Mouse (Mus musculus) frontal cortex, postnatal 36 days (tissue): ENCODE data around the gene Gria1.

Experiments used
- DNase-seq, 2 experiments: peaks; one replicate each; pipeline ENCODE4 v3.0.0; 2022; ENCODE audit warnings: low spot score in 2 of 2

Gene Gria1

DNA sequence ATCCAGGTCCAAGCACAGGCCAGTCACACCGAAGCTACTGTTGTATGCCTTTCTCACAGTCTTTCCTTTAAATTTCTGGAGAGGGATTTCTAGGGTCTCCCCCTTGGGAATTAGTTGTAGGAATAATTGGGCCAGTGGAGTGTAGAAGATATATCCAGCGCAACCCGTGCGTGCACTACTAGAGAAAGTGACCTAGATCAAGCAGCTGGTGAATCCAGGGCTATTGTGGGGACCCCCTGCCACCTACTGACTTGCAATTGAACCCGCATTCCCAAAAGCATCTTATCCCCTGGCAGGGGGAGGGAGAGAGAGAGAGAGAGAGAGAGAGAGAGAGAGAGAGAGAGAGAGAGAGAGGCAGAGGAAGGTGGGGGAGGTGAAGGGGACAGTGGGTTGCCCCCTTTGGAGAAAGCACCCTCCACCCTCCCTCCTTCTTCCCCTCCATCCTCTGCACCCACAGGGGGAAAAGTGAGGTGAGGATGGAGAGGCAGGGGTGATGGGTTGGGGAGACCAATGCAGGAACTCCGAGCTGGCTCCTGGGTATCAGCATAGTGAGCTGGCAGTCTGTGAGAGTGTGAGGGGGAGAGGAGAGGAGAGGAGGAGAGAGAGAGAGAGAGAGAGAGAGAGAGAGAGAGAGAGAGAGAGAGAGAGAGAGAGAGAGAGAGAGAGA, at the start of gene Gria1:
Gene Gria1, plus strand, starts transcription at position 364 of the 667 bp plus-strand sequence.
- no peak for DNase-seq

GRCm38 (mm10) chr11:56961751-56962150, 49.4 kb upstream of the Gria1 start:
- no peak for DNase-seq

DNA sequence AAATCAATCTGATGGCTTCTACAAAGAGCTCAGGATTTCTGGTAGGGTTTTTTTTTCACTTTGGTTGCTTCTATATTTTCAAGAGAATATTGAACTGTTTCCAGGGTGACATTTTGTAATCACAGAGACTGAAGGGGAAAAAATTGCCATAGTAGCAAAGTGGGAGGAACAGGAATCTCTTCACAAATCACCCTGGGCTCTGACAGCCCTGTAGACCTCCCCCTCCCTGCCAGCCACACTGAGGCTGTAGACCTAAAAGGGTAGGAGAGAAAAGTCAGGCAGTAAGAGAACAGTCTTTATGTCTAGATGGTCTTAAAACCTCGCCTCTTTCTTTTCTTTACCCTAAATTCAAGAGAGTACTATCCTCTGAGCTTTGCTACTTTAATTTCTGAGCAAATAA, 38.4 kb upstream of the Gria1 start:
- DNase-seq, result peak in 1 of 2 experiments; percentile 8

- DNase-seq, result no peak
Observed at GRCm38 (mm10) chr11:56984321-56985000, 26.7 kb upstream of the Gria1 start.

DNA sequence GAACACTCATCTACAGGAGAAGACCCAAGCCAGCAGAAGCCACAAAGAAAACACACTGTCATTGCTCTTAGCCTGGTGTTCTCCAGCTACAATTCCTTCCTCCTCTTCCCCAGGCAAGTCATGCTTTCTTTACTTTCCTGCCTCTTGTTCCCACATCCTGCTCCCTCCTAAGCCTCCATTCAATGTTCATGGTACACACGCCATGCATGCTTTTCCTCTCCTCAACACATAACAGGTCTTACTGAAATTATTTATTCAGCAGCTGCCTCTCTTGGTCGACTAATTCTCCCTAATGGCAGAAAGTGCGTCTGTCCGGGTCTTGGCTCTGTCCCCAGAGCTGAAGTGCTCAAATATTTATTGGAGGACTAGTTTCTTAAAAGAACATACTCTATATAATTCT, 25.7 kb upstream of the Gria1 start:
- no peak for DNase-seq

- no peak for DNase-seq
Observed at GRCm38 (mm10) chr11:56999601-57000001, 11.6 kb upstream of the Gria1 start.

DNA sequence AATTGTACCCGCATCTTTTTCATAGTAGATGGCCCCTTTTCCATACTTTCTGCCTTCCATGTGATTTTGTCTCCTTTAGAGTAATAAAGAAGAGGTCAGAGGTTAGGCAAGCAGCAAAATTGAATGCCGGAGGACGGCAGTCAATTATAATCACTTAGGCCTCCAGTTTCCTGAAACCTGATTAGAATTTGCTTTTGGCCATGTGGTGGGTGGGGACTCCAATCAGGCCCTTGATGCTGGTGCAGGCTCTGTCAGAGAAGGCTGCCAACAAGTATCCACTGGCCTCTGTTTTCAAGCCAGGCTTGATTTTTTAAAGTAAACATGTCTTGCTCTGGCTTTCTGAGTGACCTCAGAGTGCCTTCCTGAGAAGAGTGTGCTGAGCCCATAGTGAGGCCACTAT, 6.6 kb upstream of the Gria1 start:
- DNase-seq, result no peak

DNA sequence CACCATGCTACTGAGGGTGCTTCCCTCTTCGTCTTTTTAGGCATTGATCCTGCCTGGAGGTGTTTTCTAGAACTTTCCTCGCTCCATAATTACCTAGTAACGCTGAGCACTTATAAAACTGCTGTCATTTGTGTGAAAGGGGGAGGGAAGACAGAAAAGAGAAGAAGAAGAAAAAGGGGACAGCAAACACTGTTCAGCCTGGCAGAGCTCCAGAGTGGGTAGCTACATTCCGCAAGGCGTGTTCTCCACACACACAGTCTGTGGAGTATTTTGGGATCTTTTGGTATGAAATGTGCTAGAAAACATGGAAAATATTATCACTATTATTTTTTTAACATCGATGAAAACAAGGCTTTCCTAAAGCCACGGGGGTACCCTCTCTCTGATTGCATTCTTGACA, 5.8 kb upstream of the Gria1 start:
- DNase-seq, result no peak

DNA sequence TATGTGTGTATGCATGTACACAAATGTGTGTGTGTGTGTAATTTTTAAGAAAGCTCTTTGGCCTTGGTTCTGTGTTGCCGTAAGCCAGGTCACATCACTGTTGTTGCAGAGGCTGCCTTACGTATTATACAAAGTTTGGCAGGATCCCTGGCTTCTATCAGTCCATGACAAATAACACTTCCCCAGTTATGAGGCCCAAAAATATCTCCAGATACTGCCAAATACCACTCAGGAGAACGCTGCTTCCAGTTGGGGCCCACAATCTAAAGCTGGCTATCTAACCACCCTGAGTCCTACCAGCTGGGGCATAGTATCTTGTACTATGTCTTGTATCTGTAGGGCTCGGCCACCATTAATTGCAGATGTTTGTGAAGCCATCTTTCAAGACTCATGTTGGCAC, 3.4 kb upstream of the Gria1 start:
- no peak for DNase-seq

GRCm38 (mm10) chr11:57010611-57011010, 576 bp upstream of the Gria1 start:
- no peak for DNase-seq

DNA sequence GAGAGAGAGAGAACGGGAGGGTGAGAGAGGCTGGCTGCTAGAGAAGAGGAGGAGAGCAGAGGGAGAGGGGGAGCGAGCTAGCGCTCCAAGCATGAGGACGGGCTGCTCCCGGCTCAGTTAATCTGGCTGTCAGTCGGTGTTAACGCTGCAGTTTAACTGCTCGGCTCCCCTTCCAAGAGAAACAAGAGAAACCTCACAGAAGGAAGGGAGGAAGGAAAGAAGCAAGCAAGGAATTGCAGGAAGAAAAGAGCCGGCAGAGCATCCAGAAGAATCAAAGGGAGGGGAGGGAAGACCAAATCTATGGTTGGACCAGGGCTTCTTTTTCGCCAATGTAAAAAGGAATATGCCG, 478 bp downstream of the Gria1 start:
- DNase-seq, result peak; percentile 72 to 75

GRCm38 (mm10) chr11:57012287-57012921, 1.2 kb downstream of the Gria1 start:
- DNase-seq, result no peak

DNA sequence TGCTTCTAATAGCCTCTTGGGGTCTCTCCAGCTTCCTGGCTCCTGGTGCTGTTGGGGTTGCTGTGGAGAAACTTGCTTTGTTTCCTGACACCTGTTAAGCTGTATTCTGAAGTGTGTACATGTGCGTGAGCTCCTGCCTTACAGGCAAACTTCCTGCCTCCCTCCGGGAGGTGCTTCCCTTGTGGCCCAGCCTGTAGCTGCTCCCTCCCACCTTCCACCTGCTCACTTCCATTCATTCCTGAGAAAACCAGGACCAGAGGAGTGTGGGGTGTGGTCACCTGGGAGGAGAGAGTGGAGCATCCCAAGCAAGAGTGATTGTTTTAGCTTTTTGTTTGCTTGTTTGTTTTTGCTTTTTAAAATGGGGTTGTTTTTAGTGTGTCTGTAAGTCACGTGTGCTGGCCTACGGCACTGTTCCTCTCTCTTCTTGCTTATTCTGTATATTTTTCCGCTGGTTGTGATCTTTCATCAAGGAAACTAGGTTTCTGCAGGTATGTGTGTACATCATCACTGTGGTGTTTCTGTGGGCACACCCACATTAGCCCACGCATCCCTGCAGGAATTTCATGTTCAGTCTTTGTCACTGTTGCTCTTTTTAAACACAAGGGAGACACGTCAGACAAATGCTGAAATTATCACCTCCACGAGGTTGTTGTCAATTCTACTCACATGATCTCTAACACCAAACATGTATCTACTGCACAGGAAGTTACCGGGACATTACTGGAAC, 2.4 kb downstream of the Gria1 start:
- DNase-seq, result no peak

GRCm38 (mm10) chr11:57014396-57014795, 3.2 kb downstream of the Gria1 start:
- DNase-seq, result no peak

DNA sequence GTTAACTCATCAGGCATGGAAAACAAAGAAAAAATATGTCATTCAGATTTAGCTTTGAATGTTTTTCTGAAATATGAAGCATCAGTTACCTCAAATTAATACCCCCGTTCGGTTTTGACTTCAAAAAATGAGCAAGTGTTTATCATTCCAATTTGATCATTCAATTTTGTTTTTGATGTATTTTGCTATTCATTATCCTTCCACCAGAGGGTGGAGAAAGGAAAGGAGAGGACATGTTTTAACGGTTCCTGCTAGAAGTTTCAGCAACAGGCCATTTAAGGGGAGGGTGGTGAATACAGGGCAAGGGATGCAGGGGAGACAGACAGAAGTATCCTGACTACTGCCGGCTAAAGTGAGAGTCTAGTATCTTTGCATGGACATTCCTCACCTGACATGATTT, 7.3 kb downstream of the Gria1 start:
- no peak for DNase-seq

GRCm38 (mm10) chr11:57022400-57022799, 11.2 kb downstream of the Gria1 start:
- DNase-seq, result no peak

DNA sequence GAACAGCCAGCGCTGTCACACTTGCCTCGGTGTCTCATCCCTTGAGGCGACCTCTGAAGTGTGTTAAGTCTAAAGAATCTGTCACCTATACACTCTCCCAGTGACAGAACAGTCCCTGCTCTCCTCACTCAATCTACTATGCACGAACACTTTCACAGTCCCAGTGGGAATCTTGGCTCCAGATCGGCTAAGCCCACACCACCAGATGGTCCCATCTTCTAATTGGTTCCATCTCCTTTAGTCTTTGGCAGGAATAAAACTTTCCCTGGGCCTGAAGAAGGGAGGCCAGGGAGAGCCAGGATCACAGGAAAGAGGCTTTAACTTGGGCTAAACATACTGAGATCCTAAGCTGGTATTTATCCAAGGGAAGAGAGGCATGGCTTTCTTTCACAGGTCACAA, 19.3 kb downstream of the Gria1 start:
- DNase-seq, result peak; percentile 68 to 90

DNA sequence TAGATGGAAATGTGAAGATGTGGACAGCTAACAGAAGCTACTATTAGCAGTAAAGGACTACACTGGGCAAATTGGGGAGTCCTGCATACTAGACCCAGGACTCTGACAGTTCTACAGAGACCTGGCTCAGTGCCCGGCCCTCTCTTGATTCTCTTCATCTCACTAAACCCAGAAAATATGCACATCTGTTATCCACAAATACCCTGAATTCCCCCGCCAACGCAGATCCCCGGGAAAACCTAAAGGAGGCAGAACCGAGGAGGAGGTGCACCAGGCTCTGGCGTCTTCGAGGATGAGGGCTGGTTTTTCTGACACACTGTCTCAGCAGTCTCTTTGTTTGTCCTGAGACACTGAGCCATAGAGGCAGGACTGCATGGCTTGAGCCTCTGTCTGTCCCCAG, 27.6 kb downstream of the Gria1 start:
- peak; percentile 89 to 92 for DNase-seq

- DNase-seq, result peak in 1 of 2 experiments; percentile 44
Observed at GRCm38 (mm10) chr11:57039306-57039705, 28.1 kb downstream of the Gria1 start.

- peak in 1 of 2 experiments; percentile 63 for DNase-seq
Observed at GRCm38 (mm10) chr11:57042057-57042456, 30.9 kb downstream of the Gria1 start.

- DNase-seq, result peak; percentile 53 to 70
Observed at GRCm38 (mm10) chr11:57044146-57044545, 33.0 kb downstream of the Gria1 start.
